Mouse (Mus musculus) testis, adult 2 months (tissue): Measurements from ENCODE around the gene Rufy1.

Experiments used
- CTCF ChIP-seq: fragments of 200-500 bp; IDR thresholded peaks from 2 replicates; pipeline ENCODE4 v1.5.1; 2012; ENCODE audit warnings: low read depth, mild to moderate bottlenecking, inconsistent platforms, low read length, moderate library complexity; ENCODE audit not compliant: control insufficient read depth, insufficient read depth, insufficient replicate concordance
- POLR2A ChIP-seq: fragments of 200-500 bp; IDR thresholded peaks from 2 replicates; pipeline ENCODE4 v1.6.1; 2012; ENCODE audit warnings: low read depth, mild to moderate bottlenecking, inconsistent platforms, low read length, moderate library complexity; ENCODE audit not compliant: control insufficient read depth

DNA sequence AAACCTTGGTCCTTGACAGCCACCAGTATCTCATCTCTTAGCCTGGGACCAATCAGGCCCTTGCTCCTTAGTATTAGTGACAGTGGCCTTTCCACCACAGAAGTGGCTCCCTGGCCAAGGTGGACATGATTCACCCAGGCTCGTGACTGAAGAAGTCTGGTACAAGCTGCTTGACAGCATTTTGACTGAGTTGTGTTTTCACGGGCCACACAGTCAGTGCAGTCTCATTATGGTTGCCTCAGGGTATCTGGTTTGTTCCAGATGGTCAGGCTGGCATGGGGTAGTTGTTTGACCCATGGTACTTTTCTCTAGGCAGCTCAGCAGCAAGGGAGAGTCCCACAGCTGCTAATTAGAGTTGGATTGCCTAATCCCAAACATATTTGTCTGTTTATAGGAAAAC lies 28.3 kb upstream of the Rufy1 start:
- no peak for TF ChIP-seq POLR2A
- TF ChIP-seq CTCF, result no peak
